Mouse (Mus musculus): ENCODE measurements around the gene Usp16. TPM values are rescaled to one million over a fixed set of nuclear protein-coding genes. Genes with fewer than 3 reads are reported as not detected.

The Usp16 gene
- polyA plus RNA-seq, 1 experiment = 48.6 TPM

- Histone ChIP-seq H3K36me3 (ENCODE audit: control insufficient read depth, insufficient read depth, low read length, poor library complexity, severe bottlenecking) (no peaks in the 10 kb centered on the region), H3K4me1 (ENCODE audit: control insufficient read depth, insufficient read depth, low read length) (no peaks in the 10 kb centered on the region), H3K27me3 (ENCODE audit: control insufficient read depth, insufficient read depth, low read length, poor library complexity, severe bottlenecking) (no peaks in the 10 kb centered on the region), H3K9me3 (replicated peaks; ENCODE audit: control insufficient read depth, insufficient read depth, low read length, poor library complexity, severe bottlenecking) (no peaks in the 10 kb centered on the region), H3K9ac (ENCODE audit: low read depth, poor library complexity, severe bottlenecking) (no peak overlapping the region), H3K27ac (ENCODE audit: insufficient read depth, low read length) (no peak overlapping the region), H3K4me3 (ENCODE audit: low read depth, low read length) (no peak overlapping the region)
- TF ChIP-seq POLR2A (IDR thresholded peaks at IDR 0.05; ENCODE audit: insufficient read depth, low read length) (no peak), EP300 (IDR thresholded peaks at IDR 0.05; ENCODE audit: insufficient read depth, low read depth, low read length) (no peak), CTCF (IDR thresholded peaks at IDR 0.05; ENCODE audit: low read depth, low read length) (no peak)
Measured at GRCm38 (mm10) chr16:87453226-87453625, 1.3 kb upstream of the Usp16 start.

DNA sequence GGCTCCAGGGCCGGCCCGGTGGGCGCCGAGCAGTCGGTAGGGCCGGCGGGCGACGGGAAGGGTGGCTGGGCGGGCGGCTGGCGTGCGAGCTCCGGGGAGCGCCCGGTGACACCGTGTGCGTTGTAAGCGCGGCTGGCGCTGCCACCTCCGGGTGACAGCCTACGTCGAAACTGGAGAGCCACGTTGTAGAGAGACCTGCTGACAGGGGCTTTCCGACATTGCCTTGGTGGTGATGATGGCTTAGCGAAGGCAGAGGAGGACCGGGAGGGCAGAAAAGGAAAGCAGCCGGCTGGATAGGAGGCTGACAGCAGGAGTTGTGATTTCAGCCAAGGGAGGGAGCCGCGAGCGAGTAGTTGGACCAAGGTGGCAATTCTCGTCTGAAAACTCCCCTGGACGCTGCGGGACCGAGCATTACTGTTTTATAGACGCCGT is 693 bp downstream of the Usp16 start:
- H3K9me3 ChIP-seq (replicated peaks; ENCODE audit: control insufficient read depth, insufficient read depth, low read length, poor library complexity, severe bottlenecking) = no peaks in the 10 kb centered on the region
- no peaks in the 10 kb centered on the region for H3K36me3 ChIP-seq (ENCODE audit: control insufficient read depth, insufficient read depth, low read length, poor library complexity, severe bottlenecking)
- H3K27me3 ChIP-seq (ENCODE audit: control insufficient read depth, insufficient read depth, low read length, poor library complexity, severe bottlenecking) = no peaks in the 10 kb centered on the region
- no peak overlapping the region for H3K27ac ChIP-seq (ENCODE audit: insufficient read depth, low read length)
- H3K9ac ChIP-seq (ENCODE audit: low read depth, poor library complexity, severe bottlenecking) = peak overlapping the region; percentile 79
- no peak for TF ChIP-seq CTCF (IDR thresholded peaks at IDR 0.05; ENCODE audit: low read depth, low read length)
- no peak for TF ChIP-seq POLR2A (IDR thresholded peaks at IDR 0.05; ENCODE audit: insufficient read depth, low read length)
- TF ChIP-seq EP300 (IDR thresholded peaks at IDR 0.05; ENCODE audit: insufficient read depth, low read depth, low read length) = no peak
- H3K4me3 ChIP-seq (ENCODE audit: low read depth, low read length) = peak overlapping the region; percentile 82
- H3K4me1 ChIP-seq (ENCODE audit: control insufficient read depth, insufficient read depth, low read length) = no peaks in the 10 kb centered on the region

DNA sequence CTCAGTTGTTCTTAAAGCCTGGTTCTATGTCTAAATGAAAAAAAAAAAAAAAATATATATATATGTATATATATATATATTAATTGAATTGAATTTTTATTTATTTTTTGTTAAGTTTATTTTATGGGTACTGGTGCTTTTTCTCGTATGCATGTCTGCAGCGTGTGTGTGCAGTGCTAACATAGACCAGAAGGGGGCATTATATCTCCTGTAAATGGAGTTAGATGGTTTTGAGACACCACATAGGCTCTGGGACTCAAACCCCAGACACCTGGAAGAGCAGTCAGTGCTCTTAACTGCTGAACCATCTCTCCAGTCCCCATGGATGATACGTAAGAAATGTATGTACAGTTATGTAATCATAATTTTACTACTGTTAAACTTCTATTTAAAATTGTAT is 4.2 kb downstream of the Usp16 start:
- TF ChIP-seq EP300 (IDR thresholded peaks at IDR 0.05; ENCODE audit: insufficient read depth, low read depth, low read length) = no peak
- no peak for TF ChIP-seq POLR2A (IDR thresholded peaks at IDR 0.05; ENCODE audit: insufficient read depth, low read length)
- no peak for TF ChIP-seq CTCF (IDR thresholded peaks at IDR 0.05; ENCODE audit: low read depth, low read length)
- Histone ChIP-seq H3K27me3 (ENCODE audit: control insufficient read depth, insufficient read depth, low read length, poor library complexity, severe bottlenecking) (no peaks in the 10 kb centered on the region), H3K9me3 (replicated peaks; ENCODE audit: control insufficient read depth, insufficient read depth, low read length, poor library complexity, severe bottlenecking) (no peaks in the 10 kb centered on the region), H3K9ac (ENCODE audit: low read depth, poor library complexity, severe bottlenecking) (no peak overlapping the region), H3K4me1 (ENCODE audit: control insufficient read depth, insufficient read depth, low read length) (no peaks in the 10 kb centered on the region), H3K4me3 (ENCODE audit: low read depth, low read length) (no peak overlapping the region), H3K27ac (ENCODE audit: insufficient read depth, low read length) (no peak overlapping the region), H3K36me3 (ENCODE audit: control insufficient read depth, insufficient read depth, low read length, poor library complexity, severe bottlenecking) (peaks cover 5% of the 10 kb centered on the region; the same call in 1 of the 2 replicates)

- no peak for TF ChIP-seq EP300 (IDR thresholded peaks at IDR 0.05; ENCODE audit: insufficient read depth, low read depth, low read length)
- no peak for TF ChIP-seq CTCF (IDR thresholded peaks at IDR 0.05; ENCODE audit: low read depth, low read length)
- TF ChIP-seq POLR2A (IDR thresholded peaks at IDR 0.05; ENCODE audit: insufficient read depth, low read length) = no peak
Measured at GRCm38 (mm10) chr16:87470579-87470978, 16.1 kb downstream of the Usp16 start.

DNA sequence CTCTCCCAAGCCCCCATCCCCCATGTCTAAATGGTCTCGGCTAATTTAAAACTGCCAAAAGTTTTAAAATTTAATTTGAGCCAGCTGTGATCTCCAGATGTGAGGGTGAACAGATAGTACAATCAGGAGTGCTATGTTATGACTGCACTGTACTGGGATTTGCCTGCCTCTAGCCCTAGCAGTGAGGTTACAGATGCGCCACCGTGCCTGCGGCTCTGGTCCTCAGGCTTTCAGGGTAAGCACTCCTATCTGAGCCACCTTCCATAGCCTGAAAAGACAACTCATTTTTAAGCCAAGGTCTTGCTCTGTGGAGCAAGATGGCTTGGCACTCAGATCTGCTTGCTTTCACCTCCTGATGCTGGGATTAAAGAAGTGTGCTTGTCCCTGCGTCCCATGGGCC is 29.9 kb downstream of the Usp16 start:
- Histone ChIP-seq H3K4me3 (ENCODE audit: low read depth, low read length) (no peak overlapping the region), H3K9ac (ENCODE audit: low read depth, poor library complexity, severe bottlenecking) (no peak overlapping the region), H3K27me3 (ENCODE audit: control insufficient read depth, insufficient read depth, low read length, poor library complexity, severe bottlenecking) (no peaks in the 10 kb centered on the region), H3K36me3 (ENCODE audit: control insufficient read depth, insufficient read depth, low read length, poor library complexity, severe bottlenecking) (peaks cover 69% of the 10 kb centered on the region), H3K4me1 (ENCODE audit: control insufficient read depth, insufficient read depth, low read length) (no peaks in the 10 kb centered on the region), H3K27ac (ENCODE audit: insufficient read depth, low read length) (no peak overlapping the region), H3K9me3 (replicated peaks; ENCODE audit: control insufficient read depth, insufficient read depth, low read length, poor library complexity, severe bottlenecking) (no peaks in the 10 kb centered on the region)
- TF ChIP-seq POLR2A (IDR thresholded peaks at IDR 0.05; ENCODE audit: insufficient read depth, low read length) = no peak
- TF ChIP-seq CTCF (IDR thresholded peaks at IDR 0.05; ENCODE audit: low read depth, low read length) = no peak
- no peak for TF ChIP-seq EP300 (IDR thresholded peaks at IDR 0.05; ENCODE audit: insufficient read depth, low read depth, low read length)

More at GRCm38 (mm10) chr16:87470579-87470978, 16.1 kb downstream of the Usp16 start:
- H3K4me3 ChIP-seq (ENCODE audit: low read depth, low read length) = no peak overlapping the region
- peaks cover 32% of the 10 kb centered on the region for H3K36me3 ChIP-seq (ENCODE audit: control insufficient read depth, insufficient read depth, low read length, poor library complexity, severe bottlenecking)
- no peak overlapping the region for H3K9ac ChIP-seq (ENCODE audit: low read depth, poor library complexity, severe bottlenecking)
- H3K4me1 ChIP-seq (ENCODE audit: control insufficient read depth, insufficient read depth, low read length) = no peaks in the 10 kb centered on the region
- H3K9me3 ChIP-seq (replicated peaks; ENCODE audit: control insufficient read depth, insufficient read depth, low read length, poor library complexity, severe bottlenecking) = no peaks in the 10 kb centered on the region
- no peak overlapping the region for H3K27ac ChIP-seq (ENCODE audit: insufficient read depth, low read length)
- H3K27me3 ChIP-seq (ENCODE audit: control insufficient read depth, insufficient read depth, low read length, poor library complexity, severe bottlenecking) = no peaks in the 10 kb centered on the region

- H3K4me1 ChIP-seq (ENCODE audit: control insufficient read depth, insufficient read depth, low read length) = no peaks in the 10 kb centered on the region
- no peak for TF ChIP-seq POLR2A (IDR thresholded peaks at IDR 0.05; ENCODE audit: insufficient read depth, low read length)
- no peak for TF ChIP-seq EP300 (IDR thresholded peaks at IDR 0.05; ENCODE audit: insufficient read depth, low read depth, low read length)
- no peak for TF ChIP-seq CTCF (IDR thresholded peaks at IDR 0.05; ENCODE audit: low read depth, low read length)
- no peak overlapping the region for H3K4me3 ChIP-seq (ENCODE audit: low read depth, low read length)
- H3K36me3 ChIP-seq (ENCODE audit: control insufficient read depth, insufficient read depth, low read length, poor library complexity, severe bottlenecking) = peaks cover 84% of the 10 kb centered on the region
- no peaks in the 10 kb centered on the region for H3K27me3 ChIP-seq (ENCODE audit: control insufficient read depth, insufficient read depth, low read length, poor library complexity, severe bottlenecking)
- no peak overlapping the region for H3K9ac ChIP-seq (ENCODE audit: low read depth, poor library complexity, severe bottlenecking)
- no peaks in the 10 kb centered on the region for H3K9me3 ChIP-seq (replicated peaks; ENCODE audit: control insufficient read depth, insufficient read depth, low read length, poor library complexity, severe bottlenecking)
- H3K27ac ChIP-seq (ENCODE audit: insufficient read depth, low read length) = no peak overlapping the region
Measured at GRCm38 (mm10) chr16:87486739-87487138, 32.2 kb downstream of the Usp16 start.
